Mouse (Mus musculus) urinary bladder, postnatal 10 days (tissue): ENCODE results near the gene Drg1.

Source experiments
- DNase-seq: peaks from one replicate; pipeline ENCODE4 v3.0.0; 2022; ENCODE audit warnings: low spot score

The Drg1 gene

DNA sequence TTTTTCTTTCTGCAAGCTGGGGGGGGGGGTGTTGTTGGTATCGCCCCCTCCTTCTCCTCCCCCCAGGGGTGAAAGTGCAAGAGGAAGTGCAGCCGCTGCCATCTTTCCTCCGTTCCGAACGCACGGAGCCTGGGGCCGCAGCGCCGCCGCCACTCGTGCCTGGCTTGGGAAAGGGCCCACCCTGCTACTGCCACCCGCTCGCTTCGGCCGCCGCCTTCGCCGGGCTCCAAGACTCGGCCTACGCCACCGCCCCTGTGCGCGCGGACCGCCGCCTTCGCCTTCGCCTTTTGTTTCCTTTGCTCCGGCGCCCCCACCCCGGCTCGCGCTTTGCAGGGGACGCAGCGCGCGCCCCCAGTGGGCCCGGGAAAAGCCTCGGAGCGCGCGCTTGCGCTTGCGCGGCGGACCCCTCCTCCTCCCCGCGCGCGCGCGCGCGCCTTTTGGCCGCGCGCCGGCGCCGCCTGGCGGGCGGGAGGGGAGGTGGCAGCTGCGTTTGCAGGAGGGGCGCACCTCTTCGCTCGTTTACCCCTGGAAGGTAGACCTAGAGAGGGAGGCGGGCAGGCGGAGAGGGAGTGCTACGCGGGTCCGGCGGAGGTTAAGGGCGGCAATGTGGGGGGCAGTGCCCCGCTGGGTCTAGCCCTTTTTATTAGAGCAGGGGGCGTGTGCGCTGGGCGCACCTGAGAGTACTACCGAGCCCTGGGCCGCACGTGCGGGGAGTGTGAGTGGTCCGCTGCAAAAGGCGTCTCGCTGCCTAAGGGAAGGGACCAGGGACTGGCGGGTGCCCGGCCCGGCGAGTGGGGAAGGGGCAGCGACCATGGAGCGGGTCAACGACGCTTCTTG, 23.8 kb upstream of the Drg1 start:
- DNase-seq = no peak

DNA sequence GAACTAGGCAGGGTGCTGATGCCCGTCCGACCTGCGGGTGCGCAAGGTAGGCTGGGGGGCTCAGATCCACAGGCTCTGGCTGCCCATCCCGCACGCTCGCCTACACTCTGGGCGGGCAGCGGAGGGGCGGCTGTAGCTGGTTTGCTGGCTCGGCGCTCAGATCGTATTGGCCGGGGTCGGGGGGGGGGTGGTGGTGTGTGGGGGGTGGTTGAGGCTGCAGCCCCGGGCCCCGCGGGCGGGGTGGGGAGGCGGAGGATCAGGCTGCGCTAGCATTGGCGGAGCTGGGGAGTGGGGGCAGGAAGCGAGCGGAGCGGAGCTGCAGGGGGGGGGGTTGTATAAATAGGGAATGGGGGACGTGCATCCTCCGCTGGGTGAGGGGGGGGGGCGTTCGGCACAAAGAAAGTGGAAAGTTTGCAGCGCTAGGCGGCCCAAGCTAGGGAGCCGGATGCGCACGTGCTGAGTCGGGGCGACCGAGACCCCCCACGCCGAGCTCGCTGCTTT, 23.1 kb upstream of the Drg1 start:
- DNase-seq = no peak

DNA sequence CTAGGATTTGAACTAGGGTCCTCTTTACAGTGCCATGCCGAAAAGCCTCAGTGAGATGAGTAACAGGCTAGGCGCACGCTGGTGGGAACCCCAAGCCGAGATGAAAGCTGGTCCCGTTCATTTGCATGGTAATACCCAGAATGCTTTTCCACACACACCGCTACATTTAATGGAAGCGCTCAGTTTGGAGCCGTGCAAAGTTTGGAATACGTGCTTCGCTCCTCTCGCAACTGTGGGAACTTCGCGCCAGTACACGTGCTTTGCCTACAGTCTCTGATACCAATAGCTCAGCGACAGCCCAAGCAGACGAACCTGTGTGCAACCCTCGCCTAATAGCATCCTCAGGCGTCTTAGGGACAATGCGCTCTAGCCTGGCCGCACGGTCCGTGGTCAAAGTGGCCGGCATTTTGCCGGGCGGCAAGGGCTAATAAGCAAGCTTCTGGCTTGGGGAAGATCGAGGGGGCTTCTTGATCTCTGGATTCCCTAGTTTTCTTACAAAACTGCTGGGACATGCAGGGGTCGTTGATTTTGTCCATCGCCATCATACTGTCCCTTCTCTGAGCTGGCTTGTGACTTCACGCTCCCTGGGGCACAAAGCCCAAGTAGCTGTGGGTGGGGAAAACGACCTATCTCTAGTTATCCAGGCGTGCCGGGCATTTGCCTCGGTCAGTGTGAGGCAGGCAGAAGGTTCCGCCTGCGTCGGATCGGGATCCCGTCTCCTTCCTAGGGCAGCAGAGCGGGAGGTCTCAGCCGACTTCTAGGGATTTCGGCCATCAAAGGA, 22.5 kb upstream of the Drg1 start, which contains the start of gene Patz1:
Gene Patz1, plus strand, starts transcription at position 354 of the 781 bp plus-strand sequence.
- no peak for DNase-seq

DNA sequence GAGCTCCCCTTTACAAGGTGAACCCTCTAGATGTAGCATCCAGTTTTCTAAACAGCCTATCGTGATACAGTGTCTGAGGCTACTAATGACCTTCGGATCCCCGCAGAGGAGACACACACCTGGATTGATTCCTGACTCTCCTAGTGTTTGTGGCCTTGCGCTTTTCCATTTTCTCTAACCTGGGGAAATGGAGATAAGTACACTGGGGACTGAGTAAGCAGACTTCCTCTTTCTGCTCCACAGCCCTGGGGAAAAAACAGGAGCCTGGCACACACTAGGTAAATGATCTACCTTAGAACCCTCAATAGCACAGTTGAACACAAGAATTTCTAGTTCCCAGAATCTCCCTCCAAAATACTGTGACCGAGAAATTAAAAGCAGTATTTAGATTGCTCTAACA, 21.7 kb upstream of the Drg1 start:
- DNase-seq = no peak

DNA sequence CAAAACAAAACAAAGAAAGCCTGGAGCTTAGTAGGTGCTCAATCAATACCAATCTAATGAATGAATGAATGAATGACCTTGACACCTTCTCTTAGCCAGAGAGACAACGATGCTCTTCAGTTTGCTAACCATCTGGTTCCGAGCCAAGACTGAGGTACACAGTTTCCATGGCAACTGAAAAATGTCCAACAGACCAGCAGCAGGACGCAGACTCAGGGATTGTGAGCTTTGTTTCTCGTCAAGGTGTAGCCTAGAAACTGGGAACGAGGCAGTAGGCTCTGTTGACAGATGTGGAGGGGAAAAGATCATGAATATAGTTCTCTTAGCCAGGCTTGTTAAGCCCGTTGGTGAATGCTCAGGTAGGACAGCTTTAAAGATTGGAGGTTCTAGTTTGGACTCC, 20.9 kb upstream of the Drg1 start:
- DNase-seq = no peak

DNA sequence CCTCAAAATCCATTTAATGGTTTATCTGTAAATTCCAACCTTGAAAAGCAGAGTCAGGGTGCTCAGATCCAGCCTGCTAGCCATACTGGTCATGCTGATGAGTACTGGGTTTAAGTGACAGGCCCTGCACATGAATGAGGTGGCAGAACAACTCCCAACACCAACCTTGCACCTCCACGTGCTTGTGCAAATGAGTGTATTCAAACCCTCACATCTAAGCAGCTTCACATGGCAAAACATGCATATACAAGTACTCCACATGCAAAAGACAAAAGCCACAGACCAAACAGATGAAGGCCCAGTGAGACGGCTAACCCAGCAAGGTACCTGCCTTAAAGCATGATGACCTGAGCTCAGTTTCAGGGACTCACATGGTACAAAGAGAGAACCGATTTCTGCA, 19.7 kb upstream of the Drg1 start:
- no peak for DNase-seq

DNA sequence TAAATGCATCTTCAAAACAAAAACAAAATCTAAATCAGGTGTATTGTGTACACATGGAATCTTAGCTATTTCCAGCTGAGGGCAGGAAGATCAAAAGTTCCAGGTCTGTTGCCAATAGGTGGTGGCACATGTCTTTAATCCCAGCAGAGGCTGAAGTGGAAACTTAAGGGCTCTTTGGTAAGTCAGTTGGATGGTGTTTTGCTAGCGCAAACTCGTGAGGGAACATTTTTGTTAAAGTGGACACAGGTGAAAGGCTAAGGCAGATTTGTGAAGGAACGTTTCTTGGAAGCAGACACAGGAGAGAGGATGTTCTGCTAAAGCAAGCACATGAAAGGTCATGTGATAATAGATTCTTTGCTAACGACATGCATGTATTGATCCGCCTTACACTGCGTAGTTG, 17.4 kb upstream of the Drg1 start:
- DNase-seq = no peak

DNA sequence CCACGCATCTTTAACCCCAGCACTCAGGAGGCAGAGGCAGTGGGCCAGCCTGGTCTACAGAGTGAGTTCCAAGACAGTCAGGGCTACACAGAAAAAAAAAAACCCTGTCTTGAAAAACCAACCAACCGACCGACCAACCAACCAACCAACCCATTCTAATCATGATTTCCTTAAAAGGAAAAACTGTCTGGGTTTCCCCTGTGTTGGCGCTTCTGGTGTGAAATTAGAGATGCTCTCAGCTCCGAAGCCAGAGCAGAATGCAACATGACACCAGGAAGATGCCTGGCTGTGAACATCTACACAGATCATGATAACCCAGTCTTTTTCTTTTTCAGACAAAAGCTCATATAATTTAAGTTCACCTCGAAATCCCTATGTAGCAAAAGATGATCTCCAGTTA, 16.7 kb upstream of the Drg1 start:
- no peak for DNase-seq

DNA sequence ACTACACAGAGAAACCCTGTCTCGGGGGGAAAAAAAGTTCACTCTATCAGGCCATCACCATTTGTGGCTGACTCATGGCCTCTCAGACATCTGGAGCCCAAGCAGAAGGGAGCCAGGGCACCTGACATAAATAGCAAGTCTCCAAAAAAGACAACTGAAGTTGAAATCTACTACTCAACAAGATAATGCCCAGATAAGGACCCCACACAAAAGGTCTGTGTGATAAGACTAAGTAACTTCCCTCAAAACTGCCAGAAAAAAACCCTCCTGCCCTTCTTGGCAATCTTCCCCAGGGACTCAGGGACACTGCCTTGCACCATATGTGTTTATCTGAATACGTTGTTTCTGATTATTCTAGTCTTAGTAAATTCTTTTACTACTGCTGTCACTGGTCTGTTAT, 13.5 kb upstream of the Drg1 start:
- DNase-seq = no peak

DNA sequence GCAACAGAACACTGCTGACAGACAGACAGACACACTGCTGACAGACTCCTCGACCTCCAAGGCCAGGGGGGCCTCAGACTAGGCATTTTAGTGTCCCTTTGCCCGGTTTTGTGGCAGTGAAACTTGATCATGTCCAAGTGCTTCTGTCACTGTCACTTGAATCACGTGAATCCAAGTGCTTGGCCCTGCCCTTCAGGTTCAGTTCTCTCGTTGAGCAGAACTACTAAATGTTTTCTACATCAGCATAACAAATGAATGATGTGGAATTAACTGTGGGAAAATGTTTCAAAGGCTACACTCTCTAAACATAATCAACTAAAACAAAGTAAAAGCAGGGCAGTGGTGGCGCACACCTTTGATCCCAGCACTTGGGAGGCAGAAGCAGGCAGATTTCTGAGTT, 12.1 kb upstream of the Drg1 start:
- no peak for DNase-seq

DNA sequence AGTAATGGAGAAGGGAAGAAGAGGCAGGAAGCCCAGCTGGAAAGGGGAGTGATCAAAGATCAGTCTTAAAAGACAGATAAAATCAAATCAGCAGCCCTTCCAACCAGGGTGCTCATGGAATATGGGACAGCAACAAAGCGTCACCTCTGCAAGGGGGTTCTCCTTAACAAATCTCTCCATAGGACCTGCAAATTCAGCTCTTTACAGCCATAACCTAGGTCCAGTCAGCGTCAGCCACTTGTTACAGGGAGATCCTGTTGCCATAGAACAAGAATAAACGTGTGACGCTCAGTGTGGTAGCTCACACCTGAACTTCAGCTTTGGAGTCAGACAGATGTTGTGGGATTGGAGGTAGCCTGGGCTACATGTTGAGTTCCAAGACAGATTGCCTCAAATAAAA, 3.0 kb upstream of the Drg1 start:
- no peak for DNase-seq

DNA sequence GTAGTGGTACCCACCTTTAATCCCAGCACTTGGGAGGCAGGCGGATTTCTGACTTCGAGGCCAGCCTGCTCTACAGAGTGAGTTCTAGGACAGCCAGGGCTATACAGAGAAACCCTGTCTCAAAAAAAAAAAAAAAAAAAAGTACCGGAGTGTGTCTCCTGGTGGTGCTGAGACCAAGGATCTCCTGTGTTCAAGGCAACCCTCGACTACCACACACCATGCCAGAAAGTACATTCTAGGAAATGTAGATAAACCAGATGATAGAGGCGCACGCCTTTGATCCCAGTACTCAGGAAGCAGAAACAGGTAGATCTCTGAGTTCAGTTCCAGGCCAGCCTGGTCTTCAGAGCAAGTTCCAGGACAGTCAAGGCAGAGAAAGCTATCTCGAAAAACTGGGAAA, 918 bp upstream of the Drg1 start:
- DNase-seq = no peak

DNA sequence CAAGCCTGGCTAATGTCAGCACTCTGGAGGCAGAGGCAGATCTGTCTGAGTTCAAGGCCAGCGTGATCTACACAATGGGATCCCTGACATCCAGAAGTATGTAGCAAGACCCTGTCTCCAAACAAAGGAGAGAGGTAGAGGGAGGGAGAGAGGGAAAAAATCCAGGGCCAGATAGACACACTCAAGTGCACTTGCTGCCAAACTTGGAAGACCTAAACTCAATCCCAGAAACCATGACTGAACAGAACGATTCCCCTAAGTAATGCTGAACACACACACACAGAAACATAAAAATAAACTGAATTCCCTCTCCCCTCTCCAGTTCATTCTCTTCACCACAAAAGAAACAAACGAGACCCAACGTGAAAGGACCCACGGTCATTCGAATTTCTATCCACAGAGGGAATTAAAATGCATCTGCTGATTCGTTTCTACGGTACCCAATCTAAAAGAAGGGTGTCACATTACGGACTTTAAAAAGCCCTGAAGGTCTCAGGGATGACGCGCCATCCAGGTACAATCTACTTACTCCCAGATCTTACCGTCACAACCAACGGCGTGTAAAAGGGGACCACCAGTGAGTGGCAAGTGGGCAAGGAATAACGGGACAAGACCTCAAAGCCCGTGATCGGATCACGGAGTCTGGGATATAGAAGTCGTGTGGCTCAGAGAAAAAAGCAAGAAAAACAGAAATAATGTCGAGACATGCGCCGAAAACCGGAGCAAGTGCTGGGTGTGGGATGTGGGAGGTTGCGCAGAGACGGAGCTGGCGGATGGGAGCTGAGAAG, 730 bp downstream of the Drg1 start:
- DNase-seq = no peak

DNA sequence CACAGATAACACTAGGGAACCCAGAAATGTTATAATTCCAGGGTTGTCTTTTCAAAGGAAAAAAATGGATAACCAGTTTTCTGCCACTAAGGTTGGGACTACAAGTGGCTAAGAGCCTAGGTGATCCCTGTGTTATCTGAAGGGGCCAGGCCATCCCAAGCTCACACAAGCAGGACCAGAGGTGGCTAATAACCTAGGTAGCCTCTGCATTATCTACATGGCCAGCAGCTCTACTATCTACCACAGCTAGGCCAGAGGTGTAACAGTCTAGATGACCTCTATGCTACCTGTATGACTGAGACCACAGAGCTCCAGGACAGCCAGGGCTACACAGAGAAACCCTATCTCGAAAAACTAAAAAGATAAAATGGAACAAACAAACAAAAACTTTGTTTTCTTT, 6.7 kb downstream of the Drg1 start:
- no peak for DNase-seq

DNA sequence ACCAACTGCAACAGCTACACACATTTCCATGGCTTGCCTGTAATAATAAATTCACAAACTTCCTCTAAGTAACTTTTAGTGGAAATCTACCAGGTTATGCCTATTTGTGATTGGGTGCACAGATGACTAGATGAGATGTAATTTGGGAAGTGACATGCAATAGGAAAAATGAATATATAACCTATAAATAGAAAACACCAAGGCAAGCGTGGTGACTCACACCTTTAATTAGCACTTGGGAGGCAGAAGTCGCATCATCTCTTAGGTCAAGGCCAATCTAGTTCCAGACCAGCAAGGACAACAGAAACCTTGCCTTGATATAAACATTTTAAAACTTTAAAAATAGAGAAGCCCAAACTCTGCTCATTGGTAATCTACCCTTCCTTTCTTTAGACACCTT, 18.8 kb downstream of the Drg1 start:
- DNase-seq = no peak

DNA sequence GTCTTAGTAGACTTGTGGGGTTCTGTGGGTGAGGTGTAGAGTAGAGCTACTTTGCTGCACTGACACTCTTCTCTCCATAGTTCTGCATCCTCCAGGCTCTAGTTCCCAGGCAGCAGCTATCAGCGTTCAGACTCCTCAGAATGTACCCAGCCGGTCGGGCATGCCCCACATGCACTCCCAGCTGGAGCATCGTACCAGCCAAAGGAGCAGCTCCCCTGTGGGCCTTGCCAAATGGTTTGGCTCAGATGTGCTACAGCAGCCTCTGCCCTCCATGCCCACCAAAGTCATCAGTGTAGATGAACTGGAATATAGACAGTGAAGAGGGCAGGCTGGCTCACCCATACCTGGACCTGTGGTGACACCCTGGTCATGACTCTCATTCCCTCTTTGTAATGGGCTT, 22.4 kb downstream of the Drg1 start:
- DNase-seq = no peak

DNA sequence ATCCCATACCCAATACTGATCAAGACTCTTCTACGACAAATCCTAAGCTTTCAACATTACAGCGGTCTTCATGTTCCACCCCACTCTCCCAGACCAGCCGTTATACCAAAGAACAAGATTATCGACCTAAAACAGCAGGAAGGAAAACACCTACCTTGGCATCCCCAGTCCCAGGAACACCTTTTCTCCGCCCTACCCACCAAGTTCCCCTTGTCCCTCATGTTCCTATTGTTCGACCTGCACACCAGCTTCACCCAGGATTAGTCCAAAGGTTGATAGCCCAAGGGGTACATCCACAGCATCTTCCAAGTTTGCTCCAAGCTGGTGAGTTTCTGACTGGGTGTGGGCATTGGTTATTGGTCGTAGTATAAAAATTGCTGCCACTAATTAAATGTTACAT, 23.8 kb downstream of the Drg1 start:
- no peak for DNase-seq

DNA sequence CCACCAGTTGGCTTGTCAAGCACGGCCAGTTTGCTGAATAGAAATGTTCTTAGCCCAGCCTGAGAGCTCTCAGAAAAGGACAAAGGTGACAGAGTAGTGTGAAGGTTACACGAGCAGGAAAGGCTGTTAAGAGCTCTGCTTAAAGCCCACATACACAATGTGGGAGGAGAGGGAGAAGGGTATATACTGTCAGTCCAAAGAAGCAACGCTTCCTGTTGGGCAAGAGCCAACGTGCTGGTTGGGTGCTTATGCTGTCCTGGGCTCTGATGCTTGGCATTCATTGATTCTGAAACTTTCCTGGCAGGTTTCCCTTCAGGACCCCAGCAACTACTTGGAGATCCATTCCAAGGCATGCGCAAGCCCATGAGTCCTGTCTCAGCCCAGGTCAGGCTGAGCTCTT, 30.9 kb downstream of the Drg1 start:
- no peak for DNase-seq

DNA sequence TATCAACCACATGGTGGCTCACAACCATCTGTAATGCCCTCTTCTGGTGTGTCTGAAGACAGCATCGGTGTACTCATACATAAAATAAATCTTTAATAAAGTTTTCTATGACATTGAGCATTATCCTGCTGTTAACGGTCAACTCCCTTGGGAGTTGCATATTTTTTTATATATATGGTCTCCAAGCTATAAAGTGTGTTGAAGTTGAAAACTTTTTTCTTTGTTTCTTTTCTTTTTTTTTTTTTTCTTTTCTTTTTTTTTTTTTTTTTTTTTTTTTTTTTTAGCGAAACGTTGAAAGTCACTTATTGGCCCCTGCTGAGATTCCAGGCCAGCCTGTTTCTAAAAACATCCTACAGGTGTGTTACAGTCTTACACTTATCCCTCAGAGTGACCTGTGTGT, 32.5 kb downstream of the Drg1 start:
- no peak for DNase-seq

DNA sequence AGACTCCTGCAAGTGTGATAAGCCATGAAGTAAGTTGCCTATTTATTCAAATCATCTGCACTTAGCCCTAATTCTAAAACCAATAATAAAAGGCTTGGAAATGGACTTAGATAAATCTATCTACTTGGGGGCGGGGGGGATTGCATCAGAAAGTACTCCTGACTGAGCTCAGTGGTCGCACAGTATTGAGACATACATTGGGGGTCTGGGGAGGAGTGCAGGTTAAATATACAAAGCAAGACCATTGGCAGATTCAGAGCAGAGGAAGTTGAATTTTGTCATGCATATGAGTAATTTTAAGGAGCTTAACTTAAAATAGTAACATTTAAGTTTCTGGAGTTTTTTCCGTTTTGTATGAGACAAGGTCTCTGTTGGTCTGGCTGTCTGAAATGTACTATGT, 34.0 kb downstream of the Drg1 start:
- DNase-seq = no peak

DNA sequence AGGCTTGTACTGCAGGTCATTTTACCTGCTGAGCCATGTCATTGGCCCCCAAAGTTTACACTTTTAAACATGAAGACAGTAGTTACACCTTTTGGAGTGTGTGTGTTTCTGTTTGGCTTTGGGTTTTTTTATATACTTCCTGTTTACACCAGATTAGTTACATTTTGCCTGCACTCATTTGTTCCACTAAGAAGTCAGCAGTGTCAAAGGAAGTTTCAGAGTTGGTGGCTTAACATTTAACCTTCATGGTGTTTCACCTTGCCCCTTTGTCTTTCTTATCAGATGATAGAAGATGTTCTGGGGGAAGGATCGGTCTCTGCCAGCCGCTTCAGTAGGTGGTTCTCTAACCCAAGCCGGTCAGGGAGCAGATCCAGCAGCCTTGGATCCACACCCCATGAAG, 39.1 kb downstream of the Drg1 start:
- no peak for DNase-seq

DNA sequence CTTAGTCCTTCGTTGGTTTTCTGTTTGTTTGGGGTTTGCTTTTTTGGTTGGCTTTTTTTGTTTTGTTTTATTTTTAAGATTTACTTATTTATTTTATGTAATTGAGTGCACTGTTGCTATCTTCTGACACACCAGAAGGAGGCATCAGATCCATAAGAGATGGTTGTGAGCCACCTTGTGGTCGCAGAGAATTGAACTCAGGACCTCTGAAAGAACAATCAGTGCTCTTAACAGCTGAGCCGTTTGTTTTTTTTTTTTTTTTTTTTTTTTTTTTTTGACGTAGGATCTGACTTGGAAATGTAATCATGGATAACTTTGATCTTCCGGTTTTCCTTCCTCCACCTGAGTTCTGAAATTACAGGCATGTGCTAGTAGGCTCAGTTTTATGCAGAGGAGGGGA, 43.1 kb downstream of the Drg1 start:
- no peak for DNase-seq

DNA sequence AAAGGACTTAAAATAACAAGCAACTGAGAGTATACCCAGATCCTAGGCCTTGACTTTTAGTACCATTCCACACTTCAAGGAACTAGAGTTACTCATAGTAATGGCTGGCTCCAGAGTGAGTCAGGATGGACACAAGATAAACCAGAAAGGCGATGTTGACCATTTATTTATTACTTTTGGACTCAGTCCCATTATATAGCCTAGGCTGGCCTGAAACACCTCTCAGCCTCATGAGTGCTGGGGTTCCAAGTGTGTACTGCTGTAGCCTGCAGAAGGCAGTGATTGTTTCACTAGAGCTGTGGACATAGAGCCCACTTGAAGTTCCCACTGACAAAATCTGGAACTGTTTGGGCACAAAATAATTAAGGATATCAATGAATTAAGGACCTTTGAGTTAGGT, 53.7 kb downstream of the Drg1 start:
- DNase-seq = no peak
